Mouse (Mus musculus) stomach, postnatal 0 days (tissue): ENCODE measurements at regions not wholly inside any gene's neighbourhood (a gene's known extent, or its start where the extent isn't known, plus 50 kb on each side); places are given as distances from the start of the nearest gene placed in this dataset.

Experiments used
- CTCF ChIP-seq: IDR thresholded peaks from 2 replicates; pipeline ENCODE4 v1.5.1; 2016; ENCODE audit warnings: antibody characterized with exemption, low read depth, mild to moderate bottlenecking, moderate library complexity
- EP300 ChIP-seq: optimal IDR thresholded peaks from 2 replicates; pipeline ENCODE3; 2016; ENCODE audit warnings: antibody characterized with exemption

DNA sequence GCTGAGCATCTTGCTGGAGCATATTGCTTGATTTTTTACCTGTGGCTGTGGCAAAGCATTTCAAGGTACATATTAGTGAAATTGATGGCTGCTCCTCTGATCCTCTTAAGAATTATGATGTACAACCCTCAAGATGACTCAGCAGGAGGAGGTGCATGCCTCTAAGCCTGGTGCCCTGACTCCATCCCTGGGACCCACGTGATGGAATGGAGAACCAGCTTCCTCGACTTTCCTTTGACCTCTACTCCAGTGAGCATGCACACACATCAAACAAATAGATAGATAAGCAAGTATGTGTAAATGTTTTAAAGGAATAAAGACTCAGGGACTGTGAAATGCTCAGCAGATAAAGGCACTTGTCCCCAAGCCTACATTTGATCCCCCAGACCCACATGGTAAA is 156.3 kb downstream of the Tmem17 start:
- no peak for TF ChIP-seq EP300
- no peak for TF ChIP-seq CTCF
